Mouse (Mus musculus): ENCODE measurements around the gene Mpdu1. TPM values are rescaled to one million over a fixed set of nuclear protein-coding genes. Genes with fewer than 3 reads are reported as not detected.

Gene Mpdu1
- polyA plus RNA-seq, 1 experiment from 2014 or later, result 26.8 TPM

GRCm38 (mm10) chr11:69609416-69609815 is 53.0 kb downstream of the Mpdu1 start:
- H3K27ac ChIP-seq (ENCODE audit: low read depth, low read length), result no peak overlapping the region
- 54% methylated on average over 7 of the region's 7 CpGs for WGBS
- H3K27me3 ChIP-seq (ENCODE audit: control insufficient read depth, insufficient read depth, low read length), result 0 out of 2 replicates have a peak, but pooled peaks cover 2% of the 10 kb centered on the region
- no peaks in the 10 kb centered on the region for H3K9me3 ChIP-seq (ENCODE audit: control insufficient read depth, low read length)
- no peak overlapping the region for H3K9ac ChIP-seq (ENCODE audit: low read length)
- ATAC-seq (ENCODE audit: insufficient read depth, low FRiP score, low TSS enrichment) (no peak), DNase-seq (ENCODE audit: low spot score) (no peak)
- H3K36me3 ChIP-seq (ENCODE audit: control insufficient read depth, insufficient read depth, low read length), result no peaks in the 10 kb centered on the region
- no peak overlapping the region for H3K4me2 ChIP-seq (ENCODE audit: low read depth)
- H3K4me1 ChIP-seq (ENCODE audit: control insufficient read depth, insufficient read depth, low read length), result peaks cover 10% of the 10 kb centered on the region
- no peak overlapping the region for H3K4me3 ChIP-seq (ENCODE audit: low read depth, low read length)

- Histone ChIP-seq H3K4me2 (ENCODE audit: low read depth) (no peak overlapping the region), H3K4me1 (ENCODE audit: control insufficient read depth, insufficient read depth, low read length) (peaks cover 11% of the 10 kb centered on the region), H3K27ac (ENCODE audit: low read depth, low read length) (no peak overlapping the region), H3K27me3 (ENCODE audit: control insufficient read depth, insufficient read depth, low read length) (0 out of 2 replicates have a peak, but pooled peaks cover 6% of the 10 kb centered on the region), H3K4me3 (ENCODE audit: low read depth, low read length) (no peak overlapping the region; the same call in 1 of the 2 replicates), H3K36me3 (ENCODE audit: control insufficient read depth, insufficient read depth, low read length) (no peaks in the 10 kb centered on the region), H3K9ac (ENCODE audit: low read length) (no peak overlapping the region), H3K9me3 (ENCODE audit: control insufficient read depth, low read length) (no peaks in the 10 kb centered on the region)
- no peak for DNase-seq (ENCODE audit: low spot score)
- no peak for ATAC-seq (ENCODE audit: insufficient read depth, low FRiP score, low TSS enrichment)
- 79% methylated on average over 3 of the region's 3 CpGs for WGBS
Observed at GRCm38 (mm10) chr11:69608525-69608924, 53.9 kb downstream of the Mpdu1 start.

DNA sequence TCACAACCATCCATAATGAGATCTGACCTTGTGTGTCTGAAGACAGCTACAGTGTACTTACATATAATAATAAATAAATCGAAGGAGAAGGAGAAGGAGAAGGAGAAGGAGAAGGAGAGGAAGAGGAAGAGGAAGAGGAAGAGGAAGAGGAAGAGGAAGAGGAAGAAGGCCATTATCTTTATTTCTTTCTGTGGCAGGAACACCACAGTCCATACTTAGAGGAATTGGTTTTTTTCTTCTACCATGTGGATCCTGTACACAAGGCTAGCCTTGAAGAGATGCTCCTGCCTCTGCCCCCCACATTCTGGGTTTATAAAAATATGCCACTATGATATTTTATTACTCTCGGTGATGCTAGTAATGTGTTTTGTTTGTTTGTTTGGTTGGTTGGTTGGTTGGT is 55.6 kb downstream of the Mpdu1 start:
- Histone ChIP-seq H3K9me3 (ENCODE audit: control insufficient read depth, low read length) (no peaks in the 10 kb centered on the region), H3K4me3 (ENCODE audit: low read depth, low read length) (no peak overlapping the region), H3K4me1 (ENCODE audit: control insufficient read depth, insufficient read depth, low read length) (peaks cover 11% of the 10 kb centered on the region), H3K36me3 (ENCODE audit: control insufficient read depth, insufficient read depth, low read length) (no peaks in the 10 kb centered on the region), H3K9ac (ENCODE audit: low read length) (no peak overlapping the region), H3K27ac (ENCODE audit: low read depth, low read length) (no peak overlapping the region), H3K4me2 (ENCODE audit: low read depth) (no peak overlapping the region), H3K27me3 (ENCODE audit: control insufficient read depth, insufficient read depth, low read length) (0 out of 2 replicates have a peak, but pooled peaks cover 6% of the 10 kb centered on the region)
- ATAC-seq (ENCODE audit: insufficient read depth, low FRiP score, low TSS enrichment) (no peak), DNase-seq (ENCODE audit: low spot score) (no peak)
- WGBS, result 87% methylated on average over 2 of the region's 2 CpGs

MicroRNAs within 50 kb of the gene (microRNA counts, 519-probe panel; counts per million panel counts)
- microRNA mmu-miR-1934 (171 counts per million, percentile 57 among the panel's probes with 10 or more counts), microRNA mmu-miR-467f (2,928 counts per million, percentile 64 among the panel's probes with 10 or more counts)

Small RNA genes within 50 kb of the gene (microRNA-seq; reads per million reads assigned to microRNA genes)
- 1.3 reads per million for gene Mir1934
- not detected for gene Mir467f

Other genes with a start within 250 kb of the Mpdu1 start
- gene Kdm6b, start 249.0 kb downstream of the Mpdu1 start, polyA plus RNA-seq (2014; fragmentation: Nextera tagmentation; extraction: Ambion mirVana), result 37.9 and 42.0 TPM in 2 replicates
- gene Dnah2, start 113.5 kb downstream of the Mpdu1 start, polyA plus RNA-seq (2014; fragmentation: Nextera tagmentation; extraction: Ambion mirVana), result 0.92 and 1.2 TPM in 2 replicates
- gene Efnb3, start 102.4 kb downstream of the Mpdu1 start, polyA plus RNA-seq (2014; fragmentation: Nextera tagmentation; extraction: Ambion mirVana), result 9.6 and 9.7 TPM in 2 replicates
- 34.5 and 34.6 TPM in 2 replicates for gene Wrap53, start 82.4 kb downstream of the Mpdu1 start, polyA plus RNA-seq (2014; fragmentation: Nextera tagmentation; extraction: Ambion mirVana)
- 169 and 175 TPM in 2 replicates for gene Trp53, start 82.3 kb downstream of the Mpdu1 start, polyA plus RNA-seq (2014; fragmentation: Nextera tagmentation; extraction: Ambion mirVana)
- 7.2 and 7.7 TPM in 2 replicates for gene Atp1b2, start 56.7 kb downstream of the Mpdu1 start, polyA plus RNA-seq (2014; fragmentation: Nextera tagmentation; extraction: Ambion mirVana)
- gene Shbg, start 44.7 kb downstream of the Mpdu1 start, polyA plus RNA-seq (2014; fragmentation: Nextera tagmentation; extraction: Ambion mirVana), result not detected in 2 replicates
- gene Sat2, start 40.6 kb downstream of the Mpdu1 start, polyA plus RNA-seq (2014; fragmentation: Nextera tagmentation; extraction: Ambion mirVana), result 14.9 and 19.0 TPM in 2 replicates
- 36.4 and 40.3 TPM in 2 replicates for gene Fxr2, start 29.7 kb downstream of the Mpdu1 start, polyA plus RNA-seq (2014; fragmentation: Nextera tagmentation; extraction: Ambion mirVana)
- not detected in 2 replicates for gene Sox15, start 7.3 kb downstream of the Mpdu1 start, polyA plus RNA-seq (2014; fragmentation: Nextera tagmentation; extraction: Ambion mirVana)
- 5.5 and 6.7 TPM in 2 replicates for gene Cd68, start 3.5 kb upstream of the Mpdu1 start, polyA plus RNA-seq (2014; fragmentation: Nextera tagmentation; extraction: Ambion mirVana)
- gene Eif4a1, start 9.8 kb upstream of the Mpdu1 start, polyA plus RNA-seq (2014; fragmentation: Nextera tagmentation; extraction: Ambion mirVana), result 781 and 824 TPM in 2 replicates
- gene Senp3, start 19.4 kb upstream of the Mpdu1 start, polyA plus RNA-seq (2014; fragmentation: Nextera tagmentation; extraction: Ambion mirVana), result 88.6 and 93.8 TPM in 2 replicates
- 0.19 TPM in 1 of 2 replicates, not detected in the other for gene Tnfsf13, start 23.1 kb upstream of the Mpdu1 start, polyA plus RNA-seq (2014; fragmentation: Nextera tagmentation; extraction: Ambion mirVana)
- gene Tnfsf12, start 33.2 kb upstream of the Mpdu1 start, polyA plus RNA-seq (2014; fragmentation: Nextera tagmentation; extraction: Ambion mirVana), result 1.5 and 1.7 TPM in 2 replicates
- gene Tnfsfm13, start 33.5 kb upstream of the Mpdu1 start, polyA plus RNA-seq (2014; fragmentation: Nextera tagmentation; extraction: Ambion mirVana), result 1.4 and 1.5 TPM in 2 replicates
- 65.0 and 65.3 TPM in 2 replicates for gene Polr2a, start 96.0 kb upstream of the Mpdu1 start, polyA plus RNA-seq (2014; fragmentation: Nextera tagmentation; extraction: Ambion mirVana)
- gene Slc35g3, start 99.3 kb upstream of the Mpdu1 start, polyA plus RNA-seq (2014; fragmentation: Nextera tagmentation; extraction: Ambion mirVana), result not detected in 2 replicates
- 0.99 and 1.3 TPM in 2 replicates for gene Zbtb4, start 103.3 kb upstream of the Mpdu1 start, polyA plus RNA-seq (2014; fragmentation: Nextera tagmentation; extraction: Ambion mirVana)
- 4.2 and 6.2 TPM in 2 replicates for gene Chrnb1, start 133.3 kb upstream of the Mpdu1 start, polyA plus RNA-seq (2014; fragmentation: Nextera tagmentation; extraction: Ambion mirVana)
- 2.0 and 3.0 TPM in 2 replicates for gene Fgf11, start 139.2 kb upstream of the Mpdu1 start, polyA plus RNA-seq (2014; fragmentation: Nextera tagmentation; extraction: Ambion mirVana)
- gene Tmem102, start 143.0 kb upstream of the Mpdu1 start, polyA plus RNA-seq (2014; fragmentation: Nextera tagmentation; extraction: Ambion mirVana), result 0.69 and 0.88 TPM in 2 replicates
- gene Gm39566, start 152.7 kb upstream of the Mpdu1 start, polyA plus RNA-seq (2014; fragmentation: Nextera tagmentation; extraction: Ambion mirVana), result not detected in 2 replicates
- not detected in 2 replicates for gene Spem2, start 155.8 kb upstream of the Mpdu1 start, polyA plus RNA-seq (2014; fragmentation: Nextera tagmentation; extraction: Ambion mirVana)
- gene Spem1, start 159.5 kb upstream of the Mpdu1 start, polyA plus RNA-seq (2014; fragmentation: Nextera tagmentation; extraction: Ambion mirVana), result 0.23 TPM in 1 of 2 replicates, not detected in the other
- 10.9 and 11.4 TPM in 2 replicates for gene Nlgn2, start 175.1 kb upstream of the Mpdu1 start, polyA plus RNA-seq (2014; fragmentation: Nextera tagmentation; extraction: Ambion mirVana)
- gene Tmem256, start 175.9 kb upstream of the Mpdu1 start, polyA plus RNA-seq (2014; fragmentation: Nextera tagmentation; extraction: Ambion mirVana), result 289 and 296 TPM in 2 replicates
- gene Plscr3, start 183.7 kb upstream of the Mpdu1 start, polyA plus RNA-seq (2014; fragmentation: Nextera tagmentation; extraction: Ambion mirVana), result 75.4 and 83.7 TPM in 2 replicates
- gene Tnk1, start 196.1 kb upstream of the Mpdu1 start, polyA plus RNA-seq (2014; fragmentation: Nextera tagmentation; extraction: Ambion mirVana), result 0.23 and 0.72 TPM in 2 replicates
- gene Tmem95, start 215.4 kb upstream of the Mpdu1 start, polyA plus RNA-seq (2014; fragmentation: Nextera tagmentation; extraction: Ambion mirVana), result not detected in 2 replicates
- 3.1 and 3.6 TPM in 2 replicates for gene Kctd11, start 218.8 kb upstream of the Mpdu1 start, polyA plus RNA-seq (2014; fragmentation: Nextera tagmentation; extraction: Ambion mirVana)
- gene Acap1, start 232.9 kb upstream of the Mpdu1 start, polyA plus RNA-seq (2014; fragmentation: Nextera tagmentation; extraction: Ambion mirVana), result 0.53 and 1.1 TPM in 2 replicates
- 14.4 and 15.1 TPM in 2 replicates for gene 2810408A11Rik, start 238.3 kb upstream of the Mpdu1 start, polyA plus RNA-seq (2014; fragmentation: Nextera tagmentation; extraction: Ambion mirVana)
- gene Neurl4, start 238.4 kb upstream of the Mpdu1 start, polyA plus RNA-seq (2014; fragmentation: Nextera tagmentation; extraction: Ambion mirVana), result 14.2 and 18.0 TPM in 2 replicates

Data from neural tube, embryonic 11.5 days (tissue).